Mouse (Mus musculus): Measurements from ENCODE around the gene Sim2.
A peak's percentile ranks its signal among the peaks of the same experiment; 100 is the strongest.

Sim2 gene

DNA sequence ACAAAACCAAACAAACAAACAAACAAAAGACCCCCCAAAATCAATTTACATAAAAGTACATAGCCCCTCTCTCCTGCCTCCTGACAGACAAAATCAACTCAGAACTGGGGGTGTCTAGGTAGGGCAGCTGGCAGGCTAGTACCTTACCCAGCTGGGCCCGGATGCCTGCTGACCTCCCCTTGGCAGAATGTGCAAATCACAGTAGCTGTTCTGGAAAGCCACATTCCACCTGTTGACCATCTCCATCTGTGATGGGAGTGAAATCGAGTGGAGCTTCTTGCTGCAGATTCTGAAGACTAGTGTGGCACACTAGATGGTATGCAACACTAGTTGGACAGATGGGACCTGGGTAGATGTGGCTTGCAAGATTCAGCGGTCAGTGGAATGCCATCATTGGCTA, 34.4 kb upstream of the Sim2 start:
- 0 out of 2 replicates have a peak, but pooled peaks cover 3% of the 10 kb centered on the region for H3K9me3 ChIP-seq (ENCODE audit: low read length)
- 0 out of 2 replicates have a peak, but pooled peaks cover 3% of the 10 kb centered on the region for H3K4me1 ChIP-seq (replicated peaks; ENCODE audit: low read depth, low read length)
- TF ChIP-seq NANOG (IDR thresholded peaks at IDR 0.05; ENCODE audit: borderline replicate concordance, low read length), result no peak
- no peak for TF ChIP-seq CTCF (conservative IDR thresholded peaks at IDR 0.05; ENCODE audit: low read length)
- TF ChIP-seq POU5F1 (IDR thresholded peaks at IDR 0.05; ENCODE audit: borderline replicate concordance, low read length), result no peak

DNA sequence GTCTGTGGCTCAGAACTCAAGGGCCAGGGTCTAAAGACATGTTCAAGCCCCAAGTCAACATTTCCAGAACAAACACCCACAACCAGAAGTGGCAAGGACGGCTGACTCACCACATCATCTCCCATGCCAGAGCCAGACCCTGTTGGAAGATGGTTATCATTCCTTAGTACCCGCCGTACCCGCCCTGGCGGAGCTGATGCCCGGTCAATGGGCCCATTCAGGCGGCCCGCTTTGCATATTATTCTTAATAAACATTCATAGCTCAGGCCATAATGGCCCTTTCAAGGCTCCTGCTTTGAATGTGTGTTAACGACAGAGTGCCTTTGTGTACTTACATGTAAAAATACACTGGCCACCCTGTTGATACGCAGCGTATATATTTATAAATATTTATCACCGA, 29.6 kb upstream of the Sim2 start:
- H3K4me3 ChIP-seq (replicated peaks; ENCODE audit: low read length), result peak overlapping the region; percentile 26; the same call in 1 of the 2 replicates
- peaks cover 20% of the 10 kb centered on the region for H3K4me1 ChIP-seq (replicated peaks; ENCODE audit: low read depth, low read length)
- H3K27me3 ChIP-seq (ENCODE audit: insufficient read depth, low read length), result no peaks in the 10 kb centered on the region
- TF ChIP-seq POU5F1 (IDR thresholded peaks at IDR 0.05; ENCODE audit: borderline replicate concordance, low read length) (no peak), CTCF (conservative IDR thresholded peaks at IDR 0.05; ENCODE audit: low read length) (no peak), NANOG (IDR thresholded peaks at IDR 0.05; ENCODE audit: borderline replicate concordance, low read length) (no peak)
- no peaks in the 10 kb centered on the region for H3K9me3 ChIP-seq (ENCODE audit: low read length)
- no peaks in the 10 kb centered on the region for H3K36me3 ChIP-seq (ENCODE audit: insufficient read depth, low read length)

More for the DNA sequence above, 34.4 kb upstream of the Sim2 start:
- no peak overlapping the region for H3K4me3 ChIP-seq (replicated peaks; ENCODE audit: low read length)
- H3K36me3 ChIP-seq (ENCODE audit: insufficient read depth, low read length), result no peaks in the 10 kb centered on the region
- no peaks in the 10 kb centered on the region for H3K27me3 ChIP-seq (ENCODE audit: insufficient read depth, low read length)

DNA sequence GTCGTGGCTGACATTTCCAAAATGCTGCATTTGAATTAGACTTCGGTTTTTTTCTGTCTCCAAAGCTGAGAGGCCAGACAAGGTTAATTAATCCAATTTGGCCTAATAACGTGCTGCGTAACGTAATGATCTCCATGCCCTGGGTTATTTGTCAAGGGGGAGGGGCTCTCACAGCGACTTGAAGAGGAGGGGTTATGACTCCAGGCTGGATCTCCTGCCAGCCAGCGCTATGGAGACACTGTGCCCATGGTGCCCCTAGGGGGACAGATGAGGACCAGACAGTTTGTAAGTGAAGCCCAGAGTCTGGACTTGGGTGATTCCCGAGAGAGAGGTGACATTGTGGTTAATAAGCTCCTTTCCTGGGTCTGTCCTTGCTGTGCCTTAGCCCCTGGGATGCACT, 29.2 kb upstream of the Sim2 start:
- Histone ChIP-seq H3K4me3 (replicated peaks; ENCODE audit: low read length) (no peak overlapping the region), H3K4me1 (replicated peaks; ENCODE audit: low read depth, low read length) (peaks cover 24% of the 10 kb centered on the region), H3K27me3 (ENCODE audit: insufficient read depth, low read length) (no peaks in the 10 kb centered on the region), H3K36me3 (ENCODE audit: insufficient read depth, low read length) (no peaks in the 10 kb centered on the region), H3K9me3 (ENCODE audit: low read length) (no peaks in the 10 kb centered on the region)
- TF ChIP-seq NANOG (IDR thresholded peaks at IDR 0.05; ENCODE audit: borderline replicate concordance, low read length), result no peak
- no peak for TF ChIP-seq POU5F1 (IDR thresholded peaks at IDR 0.05; ENCODE audit: borderline replicate concordance, low read length)
- TF ChIP-seq CTCF (conservative IDR thresholded peaks at IDR 0.05; ENCODE audit: low read length), result no peak

DNA sequence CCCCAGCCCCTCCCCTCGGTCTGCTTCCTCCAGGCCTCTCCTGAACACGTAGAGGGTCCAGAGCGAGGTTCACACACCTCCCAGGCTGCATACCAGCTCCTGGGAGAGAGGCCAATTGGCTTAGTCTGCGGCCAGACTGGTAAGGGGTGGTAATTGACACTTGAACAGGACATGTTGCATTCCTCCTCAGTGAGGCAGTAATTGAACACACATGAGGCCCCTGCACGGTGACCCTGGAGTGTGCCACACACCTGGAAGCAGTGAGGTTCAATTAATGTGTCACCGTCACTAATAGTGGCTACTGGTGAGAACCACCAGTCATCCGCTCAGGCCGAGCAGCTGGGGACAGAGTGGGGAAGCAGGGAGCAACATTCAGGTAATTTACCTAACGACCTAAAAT, 24.9 kb upstream of the Sim2 start:
- no peak for TF ChIP-seq NANOG (IDR thresholded peaks at IDR 0.05; ENCODE audit: borderline replicate concordance, low read length)
- no peak for TF ChIP-seq CTCF (conservative IDR thresholded peaks at IDR 0.05; ENCODE audit: low read length)
- no peak for TF ChIP-seq POU5F1 (IDR thresholded peaks at IDR 0.05; ENCODE audit: borderline replicate concordance, low read length)
- no peaks in the 10 kb centered on the region for H3K9me3 ChIP-seq (ENCODE audit: low read length)
- H3K4me3 ChIP-seq (replicated peaks; ENCODE audit: low read length), result peak overlapping the region; percentile 32; the same call in 1 of the 2 replicates
- no peaks in the 10 kb centered on the region for H3K36me3 ChIP-seq (ENCODE audit: insufficient read depth, low read length)
- no peaks in the 10 kb centered on the region for H3K27me3 ChIP-seq (ENCODE audit: insufficient read depth, low read length)
- peaks cover 41% of the 10 kb centered on the region for H3K4me1 ChIP-seq (replicated peaks; ENCODE audit: low read depth, low read length)

DNA sequence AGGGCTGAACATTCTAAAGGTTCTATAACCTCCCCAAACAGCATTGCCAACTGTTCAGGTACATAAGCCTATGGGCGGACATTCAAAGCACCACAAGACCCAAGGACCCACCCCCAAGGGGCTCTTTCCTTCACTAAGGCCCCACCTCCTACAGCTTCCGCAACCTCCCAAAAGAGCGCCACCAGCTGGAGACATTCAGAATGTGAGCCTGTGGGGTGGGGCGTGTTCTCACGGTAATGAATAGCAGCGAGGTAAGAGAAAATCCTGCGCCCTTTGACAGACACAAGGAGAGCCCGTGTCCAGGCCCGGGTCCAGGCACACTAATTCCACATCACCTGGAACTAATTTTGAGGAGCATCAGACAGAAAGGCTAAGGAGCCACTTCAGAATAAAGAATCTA, 20.5 kb upstream of the Sim2 start:
- no peaks in the 10 kb centered on the region for H3K36me3 ChIP-seq (ENCODE audit: insufficient read depth, low read length)
- H3K9me3 ChIP-seq (ENCODE audit: low read length), result peaks cover 5% of the 10 kb centered on the region; the same call in 1 of the 2 replicates
- no peak for TF ChIP-seq NANOG (IDR thresholded peaks at IDR 0.05; ENCODE audit: borderline replicate concordance, low read length)
- peak; percentile 83 for TF ChIP-seq CTCF (conservative IDR thresholded peaks at IDR 0.05; ENCODE audit: low read length)
- TF ChIP-seq POU5F1 (IDR thresholded peaks at IDR 0.05; ENCODE audit: borderline replicate concordance, low read length), result no peak
- peaks cover 66% of the 10 kb centered on the region for H3K4me1 ChIP-seq (replicated peaks; ENCODE audit: low read depth, low read length)
- H3K27me3 ChIP-seq (ENCODE audit: insufficient read depth, low read length), result no peaks in the 10 kb centered on the region
- no peak overlapping the region for H3K4me3 ChIP-seq (replicated peaks; ENCODE audit: low read length)

DNA sequence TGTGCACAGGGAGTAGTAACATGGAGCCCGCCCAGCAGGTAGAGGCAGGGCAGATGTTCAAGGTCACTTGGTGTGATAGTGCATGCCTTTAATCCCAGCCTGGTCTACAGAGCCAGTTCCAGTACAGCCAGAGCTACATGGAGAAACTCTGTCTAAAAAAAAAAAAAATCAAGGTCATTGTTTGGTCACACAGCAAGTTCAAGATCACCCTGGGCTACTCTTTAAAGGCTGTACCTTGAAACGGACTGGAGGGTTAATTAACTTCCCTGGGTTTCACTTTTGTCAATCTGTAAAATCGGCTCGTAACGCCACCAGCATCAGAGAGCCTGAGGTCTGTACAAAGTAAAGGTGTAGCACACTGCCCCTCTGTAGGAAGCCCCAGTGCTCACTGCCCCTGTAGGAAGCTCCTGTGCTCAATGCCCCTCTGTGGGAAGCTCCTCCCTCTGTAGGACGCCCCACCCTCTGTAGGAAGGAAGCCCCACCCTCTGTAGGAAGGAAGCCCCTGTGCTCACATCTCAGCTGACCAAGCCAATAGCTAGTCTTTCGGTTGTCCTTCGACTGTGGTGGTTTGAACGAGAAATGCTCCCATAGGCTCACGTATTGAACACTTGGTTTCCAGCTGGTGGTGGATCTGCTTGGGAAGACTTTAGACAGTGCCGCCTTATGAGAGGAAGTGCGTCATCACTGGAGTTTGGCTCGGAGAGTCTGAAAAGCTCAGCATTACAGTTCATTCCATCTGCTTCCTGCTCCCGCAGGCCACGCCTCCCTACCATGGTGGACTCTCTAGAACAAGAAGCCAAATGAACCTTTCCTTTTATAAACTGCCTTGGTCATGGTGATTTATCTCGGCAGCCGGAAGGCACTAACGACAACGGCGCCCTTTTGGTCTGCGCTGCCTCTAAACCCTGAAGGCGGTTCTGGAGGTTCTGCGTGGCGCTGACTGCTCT, 18.7 kb upstream of the Sim2 start:
- Histone ChIP-seq H3K4me3 (replicated peaks; ENCODE audit: low read length) (peak overlapping the region; percentile 70), H3K9me3 (ENCODE audit: low read length) (peaks cover 5% of the 10 kb centered on the region; the same call in 1 of the 2 replicates), H3K4me1 (replicated peaks; ENCODE audit: low read depth, low read length) (peaks cover 59% of the 10 kb centered on the region), H3K36me3 (ENCODE audit: insufficient read depth, low read length) (no peaks in the 10 kb centered on the region), H3K27me3 (ENCODE audit: insufficient read depth, low read length) (no peaks in the 10 kb centered on the region)
- no peak for TF ChIP-seq NANOG (IDR thresholded peaks at IDR 0.05; ENCODE audit: borderline replicate concordance, low read length)
- TF ChIP-seq POU5F1 (IDR thresholded peaks at IDR 0.05; ENCODE audit: borderline replicate concordance, low read length), result no peak
- no peak for TF ChIP-seq CTCF (conservative IDR thresholded peaks at IDR 0.05; ENCODE audit: low read length)

DNA sequence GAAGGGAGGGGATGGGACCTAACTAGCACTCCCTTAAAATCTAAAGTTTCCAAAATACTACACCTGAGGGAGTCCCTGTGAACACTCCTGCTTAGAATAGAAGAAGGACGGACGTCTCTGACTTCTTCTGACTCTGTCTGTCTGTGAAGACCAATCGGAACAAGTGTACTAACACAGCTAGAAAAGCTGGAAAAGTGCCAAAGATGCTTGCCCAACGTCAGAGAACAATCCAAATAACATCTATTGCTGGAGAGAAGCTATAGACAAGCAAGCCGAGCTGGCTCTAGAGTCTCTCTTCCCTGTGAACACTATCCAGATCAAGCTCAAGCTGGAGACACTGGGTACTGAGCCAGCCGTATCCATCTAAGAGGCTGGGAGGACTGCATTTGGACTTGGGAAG, 18.0 kb upstream of the Sim2 start:
- no peaks in the 10 kb centered on the region for H3K36me3 ChIP-seq (ENCODE audit: insufficient read depth, low read length)
- TF ChIP-seq NANOG (IDR thresholded peaks at IDR 0.05; ENCODE audit: borderline replicate concordance, low read length) (no peak), POU5F1 (IDR thresholded peaks at IDR 0.05; ENCODE audit: borderline replicate concordance, low read length) (no peak), CTCF (conservative IDR thresholded peaks at IDR 0.05; ENCODE audit: low read length) (no peak)
- H3K27me3 ChIP-seq (ENCODE audit: insufficient read depth, low read length), result no peaks in the 10 kb centered on the region
- peaks cover 5% of the 10 kb centered on the region; the same call in 1 of the 2 replicates for H3K9me3 ChIP-seq (ENCODE audit: low read length)
- peaks cover 59% of the 10 kb centered on the region for H3K4me1 ChIP-seq (replicated peaks; ENCODE audit: low read depth, low read length)
- H3K4me3 ChIP-seq (replicated peaks; ENCODE audit: low read length), result peak overlapping the region; percentile 70

DNA sequence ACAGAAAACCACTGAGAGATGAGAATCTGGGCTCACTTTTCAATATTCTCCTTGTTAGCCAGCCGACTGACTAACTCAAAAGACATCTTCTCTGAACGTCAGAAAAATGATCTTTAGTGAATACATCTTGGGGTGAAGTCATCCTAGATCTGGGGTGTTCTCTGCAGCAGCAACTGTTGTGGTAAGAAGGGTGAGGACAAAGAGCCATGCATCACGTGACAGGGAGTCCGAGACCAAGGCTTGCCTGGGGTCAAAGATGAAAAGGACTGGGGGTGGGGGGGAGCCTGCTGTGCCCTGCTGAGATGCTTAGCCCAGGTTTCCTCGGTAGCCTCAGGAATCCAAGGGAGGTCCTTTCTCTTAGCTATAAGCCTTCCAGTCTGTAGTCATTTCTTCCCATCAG, 17.5 kb upstream of the Sim2 start:
- H3K4me3 ChIP-seq (replicated peaks; ENCODE audit: low read length), result no peak overlapping the region
- no peaks in the 10 kb centered on the region for H3K36me3 ChIP-seq (ENCODE audit: insufficient read depth, low read length)
- peaks cover 5% of the 10 kb centered on the region; the same call in 1 of the 2 replicates for H3K9me3 ChIP-seq (ENCODE audit: low read length)
- TF ChIP-seq NANOG (IDR thresholded peaks at IDR 0.05; ENCODE audit: borderline replicate concordance, low read length) (no peak), CTCF (conservative IDR thresholded peaks at IDR 0.05; ENCODE audit: low read length) (no peak), POU5F1 (IDR thresholded peaks at IDR 0.05; ENCODE audit: borderline replicate concordance, low read length) (no peak)
- no peaks in the 10 kb centered on the region for H3K27me3 ChIP-seq (ENCODE audit: insufficient read depth, low read length)
- peaks cover 59% of the 10 kb centered on the region for H3K4me1 ChIP-seq (replicated peaks; ENCODE audit: low read depth, low read length)

All from E14TG2a.4 (cell line).